Mouse (Mus musculus) embryo, embryonic 11.5 days (tissue): Measurements from ENCODE around the gene Slc12a8.

ENCODE experiments used
- DNase-seq: peaks from one replicate; pipeline ENCODE4 v3.0.0-alpha.2; 2012; ENCODE audit warnings: low read depth, low spot score

Gene Slc12a8

GRCm38 (mm10) chr16:33582495-33582894 lies 65.4 kb downstream of the Slc12a8 start:
- DNase-seq, result no peak

DNA sequence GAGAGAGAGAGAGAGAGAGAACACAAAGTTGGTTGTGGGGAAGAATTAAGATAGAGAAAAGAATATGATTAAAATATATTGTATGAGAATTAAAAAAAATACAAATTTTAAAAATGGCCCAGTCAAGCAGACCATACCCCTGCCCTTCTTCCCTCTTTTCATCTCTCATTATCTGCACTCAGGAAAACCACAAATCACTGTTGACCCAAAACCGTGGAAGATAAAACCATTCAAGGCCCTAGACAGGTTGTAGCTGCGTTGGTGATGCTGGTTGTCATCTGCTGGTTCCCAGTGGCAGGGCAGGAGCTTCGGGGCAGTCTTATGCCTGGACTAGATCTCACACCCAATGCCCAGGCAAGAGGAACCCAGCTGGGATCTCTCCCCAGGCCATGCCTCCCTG lies 66.2 kb downstream of the Slc12a8 start:
- no peak for DNase-seq

DNA sequence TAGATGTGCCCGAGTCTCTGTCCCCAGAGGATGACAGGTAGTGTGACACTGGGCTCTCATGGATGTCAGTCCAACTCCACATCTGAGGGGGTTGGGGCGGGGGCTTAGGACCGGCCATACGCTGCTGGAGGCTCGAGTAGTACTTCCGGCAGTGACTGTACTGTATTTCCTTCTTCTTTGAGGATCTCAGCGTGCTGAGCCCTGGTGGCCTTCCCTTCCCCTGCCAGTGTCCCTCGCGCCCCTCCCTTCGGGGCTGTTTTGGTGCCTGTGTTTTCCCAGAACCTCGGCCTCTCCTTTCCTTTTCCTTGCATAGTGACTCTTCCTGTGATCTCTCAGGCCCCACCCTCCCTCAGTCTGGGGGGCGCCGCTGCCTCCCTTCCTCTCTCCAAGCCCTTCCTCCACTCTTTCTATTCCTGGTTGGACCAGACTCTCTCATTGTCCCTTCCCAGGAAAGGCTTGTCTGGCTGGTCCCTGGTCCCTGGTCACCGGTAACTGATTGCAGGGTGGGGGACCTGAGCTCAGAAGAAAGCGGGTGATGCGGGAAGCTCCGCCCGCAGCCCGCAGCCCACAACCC lies 66.8 kb downstream of the Slc12a8 start:
- no peak for DNase-seq

- no peak for DNase-seq
Measured at GRCm38 (mm10) chr16:33584455-33585082, 67.4 kb downstream of the Slc12a8 start.

- no peak for DNase-seq
Measured at GRCm38 (mm10) chr16:33585083-33585460, 67.9 kb downstream of the Slc12a8 start.

DNA sequence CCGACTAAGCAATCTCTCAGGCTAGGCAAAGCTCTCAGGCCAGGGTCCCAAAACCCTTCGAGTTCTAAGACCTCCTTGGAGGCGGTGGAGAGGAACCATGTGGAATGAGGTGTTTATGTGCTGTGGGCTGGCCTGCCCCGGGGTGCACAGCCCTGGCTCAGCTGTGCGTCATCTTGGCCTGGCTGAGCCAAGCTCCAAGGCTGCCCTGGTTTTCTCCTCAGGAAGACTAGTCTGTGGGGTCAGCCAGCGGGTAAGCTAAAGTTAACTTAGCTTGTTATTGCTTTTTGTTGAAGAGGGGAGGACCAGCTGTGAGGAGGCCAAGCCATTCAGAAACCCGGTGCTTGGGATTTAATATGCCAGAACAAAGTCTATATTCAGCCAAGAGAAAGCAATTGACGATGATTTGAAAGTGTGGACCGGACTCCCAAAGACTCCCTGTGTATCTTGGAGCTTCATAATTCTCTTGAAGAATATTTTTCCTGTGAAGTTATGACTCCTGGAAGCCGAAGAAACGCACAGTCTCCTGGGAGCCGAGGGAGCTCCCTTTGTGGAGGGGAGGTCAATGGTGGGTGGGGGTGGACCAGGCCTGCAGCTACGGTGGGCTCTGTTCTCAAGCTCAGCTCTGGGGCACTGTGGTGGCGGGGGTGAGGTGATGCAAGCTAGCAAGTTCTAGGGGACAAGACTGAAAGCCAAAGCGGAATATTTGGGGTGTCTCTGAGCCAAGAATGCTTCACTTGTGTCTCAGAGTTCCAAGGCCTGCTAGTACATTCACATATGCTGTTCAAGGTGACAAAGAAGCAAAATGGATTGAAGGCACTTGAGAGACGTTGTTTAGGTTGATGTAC lies 70.4 kb downstream of the Slc12a8 start:
- no peak for DNase-seq

DNA sequence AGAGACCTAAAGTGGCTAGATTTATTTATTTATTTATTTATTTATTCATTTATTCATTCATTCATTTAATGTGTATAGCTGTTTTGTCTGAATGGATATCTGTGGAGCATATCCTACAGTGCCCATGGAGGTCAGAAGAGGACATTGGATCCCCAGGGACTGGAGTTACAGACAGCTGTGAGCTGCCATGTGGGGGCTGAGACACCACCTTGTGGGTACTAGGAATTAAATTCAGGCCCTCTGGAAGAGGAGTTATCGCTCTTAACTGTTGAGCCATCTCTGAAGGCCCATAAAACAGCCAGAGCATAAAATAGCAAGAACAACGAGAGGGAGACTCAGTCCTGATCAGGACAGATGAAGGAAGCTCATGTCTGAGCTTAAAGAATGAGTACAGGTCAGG lies 71.7 kb downstream of the Slc12a8 start:
- no peak for DNase-seq

DNA sequence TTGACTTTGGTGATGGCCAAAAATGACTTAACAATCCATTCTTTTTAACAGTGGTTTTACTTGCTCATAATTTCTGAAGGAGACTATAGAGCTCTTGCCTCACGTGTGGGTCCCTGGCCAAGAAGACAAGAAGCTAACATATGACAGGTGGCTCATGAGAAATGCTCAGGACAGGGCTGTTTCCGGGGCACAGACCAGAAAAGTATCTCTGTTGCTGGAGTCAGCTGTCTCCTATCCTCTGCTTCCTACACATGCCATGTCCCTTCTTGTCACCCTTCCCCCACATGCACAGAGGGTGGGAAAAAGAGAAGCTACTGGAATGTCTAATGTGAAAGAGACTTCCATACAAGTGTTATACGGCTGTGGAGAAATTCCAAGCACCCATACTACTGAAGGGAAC lies 73.3 kb downstream of the Slc12a8 start:
- no peak for DNase-seq

DNA sequence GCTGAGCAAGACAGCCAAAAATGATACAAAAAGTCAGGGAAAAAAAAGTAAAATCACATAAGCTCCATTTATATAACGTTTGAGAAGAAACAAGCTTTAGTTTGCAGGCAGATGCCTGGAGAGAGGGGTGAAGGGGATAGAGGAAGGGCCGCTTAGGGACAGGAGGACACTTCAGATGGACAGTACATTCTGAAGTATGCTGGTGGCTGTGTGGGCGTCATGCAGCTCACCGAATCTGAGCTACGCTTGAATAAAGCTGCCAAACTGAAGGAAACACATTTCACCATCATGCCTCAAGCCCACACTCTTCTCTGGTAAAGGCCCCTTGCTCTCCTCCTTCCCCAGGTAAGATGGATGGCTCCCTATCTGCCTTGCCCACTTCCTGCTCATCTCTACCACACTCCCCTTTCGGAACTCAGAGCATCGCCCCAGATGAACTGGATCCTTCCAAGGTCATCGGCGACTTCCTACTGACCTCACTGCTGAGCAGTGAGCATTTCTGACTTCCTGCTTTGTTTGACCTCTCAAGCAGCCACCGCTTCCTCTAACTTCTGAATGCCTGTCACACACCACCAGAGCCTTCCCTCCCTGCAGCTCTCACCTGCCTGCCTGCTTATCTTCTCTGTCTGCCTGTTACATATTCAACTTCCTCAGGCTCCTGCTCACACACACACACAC lies 74.4 kb downstream of the Slc12a8 start:
- DNase-seq, result no peak

GRCm38 (mm10) chr16:33592286-33592685 lies 75.2 kb downstream of the Slc12a8 start:
- no peak for DNase-seq

DNA sequence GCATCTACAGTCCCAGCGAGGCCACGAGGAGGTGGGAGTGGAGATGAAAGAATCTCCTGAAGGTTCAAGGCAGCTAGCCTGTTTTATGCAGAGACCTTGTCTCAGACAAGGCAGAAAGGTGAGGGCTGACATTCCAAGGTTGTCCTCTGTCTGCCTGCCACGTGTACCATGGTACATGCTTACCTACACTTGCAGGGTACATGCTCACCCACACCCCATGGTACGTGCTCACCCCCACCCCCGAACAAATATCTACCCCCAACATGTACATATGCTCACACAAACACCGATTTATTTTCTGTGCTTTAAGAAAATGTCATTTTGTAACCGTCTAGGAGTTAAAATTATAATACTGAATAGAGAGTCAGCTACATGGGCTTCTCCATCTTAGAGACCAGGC lies 76.3 kb downstream of the Slc12a8 start:
- no peak for DNase-seq

GRCm38 (mm10) chr16:33594037-33594771 lies 77.1 kb downstream of the Slc12a8 start:
- no peak for DNase-seq

DNA sequence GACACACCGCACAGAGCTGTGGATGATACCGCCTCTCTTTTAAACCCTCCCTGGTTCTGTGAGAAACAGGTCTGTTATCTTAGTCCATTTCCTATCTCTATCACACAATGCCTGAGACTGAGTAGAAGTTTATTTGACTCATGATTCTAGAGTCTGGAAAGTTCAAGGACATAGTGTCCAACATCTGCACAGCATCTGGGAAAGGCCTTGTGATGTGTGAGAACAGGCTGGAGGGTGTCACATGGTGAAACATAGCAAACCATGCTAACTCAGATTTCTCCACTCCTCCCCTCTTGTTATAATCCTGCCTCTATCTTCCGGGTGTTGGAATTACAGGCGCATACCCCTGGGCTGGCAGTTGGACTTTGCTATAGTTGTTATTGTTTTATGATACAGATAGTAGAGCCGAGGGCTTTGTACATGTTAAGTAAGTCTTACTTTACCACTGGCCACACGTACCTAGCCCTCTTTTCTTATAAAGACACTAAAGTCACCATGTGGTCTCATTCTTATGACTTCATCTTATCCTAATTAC lies 78.2 kb downstream of the Slc12a8 start:
- DNase-seq, result no peak

- DNase-seq, result no peak
Measured at GRCm38 (mm10) chr16:33596213-33596612, 79.1 kb downstream of the Slc12a8 start.

GRCm38 (mm10) chr16:33600216-33600615 lies 83.1 kb downstream of the Slc12a8 start:
- DNase-seq, result no peak

GRCm38 (mm10) chr16:33601299-33601698 lies 84.2 kb downstream of the Slc12a8 start:
- DNase-seq, result no peak

GRCm38 (mm10) chr16:33605647-33606596 lies 88.8 kb downstream of the Slc12a8 start:
- DNase-seq, result no peak

DNA sequence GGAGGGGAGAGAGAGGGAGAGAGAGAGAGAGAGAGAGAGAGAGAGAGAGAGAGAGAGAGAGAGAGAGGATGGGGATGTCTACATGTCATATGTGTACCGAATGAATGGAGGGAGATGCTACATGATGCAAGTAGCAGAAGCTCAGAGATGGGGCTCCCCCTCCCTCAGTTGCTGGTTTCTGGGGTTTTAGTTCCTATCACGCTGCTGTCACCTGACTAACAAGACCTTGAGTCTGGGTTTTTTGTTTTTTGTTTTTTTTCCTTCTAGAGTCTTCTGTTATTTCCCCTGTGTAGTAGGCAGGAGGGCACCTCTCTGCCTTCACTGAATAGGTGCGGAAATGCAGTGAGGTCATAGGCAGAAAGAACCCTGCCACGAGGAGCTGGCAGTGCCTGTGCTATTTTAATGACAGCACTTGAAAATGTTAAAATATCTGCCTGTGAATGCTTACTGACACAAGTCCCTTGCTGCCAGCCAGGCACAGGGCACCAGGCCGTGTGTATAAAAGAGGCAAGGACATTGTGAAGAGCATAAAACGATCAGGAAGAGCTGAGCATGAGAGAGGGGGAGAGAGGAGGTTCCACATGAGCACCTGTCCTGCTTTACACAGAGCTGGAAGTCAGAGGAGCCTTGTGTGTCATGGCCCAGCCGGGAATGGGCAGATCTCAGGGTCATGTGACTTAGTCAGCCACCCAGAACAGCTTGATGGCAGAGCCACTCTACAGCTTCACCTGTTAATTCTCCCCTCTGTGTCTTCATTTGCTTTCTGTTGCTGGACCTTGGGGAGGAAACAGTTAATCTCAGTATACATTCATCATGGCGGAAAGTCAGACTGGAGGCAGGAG lies 89.8 kb downstream of the Slc12a8 start:
- no peak for DNase-seq

DNA sequence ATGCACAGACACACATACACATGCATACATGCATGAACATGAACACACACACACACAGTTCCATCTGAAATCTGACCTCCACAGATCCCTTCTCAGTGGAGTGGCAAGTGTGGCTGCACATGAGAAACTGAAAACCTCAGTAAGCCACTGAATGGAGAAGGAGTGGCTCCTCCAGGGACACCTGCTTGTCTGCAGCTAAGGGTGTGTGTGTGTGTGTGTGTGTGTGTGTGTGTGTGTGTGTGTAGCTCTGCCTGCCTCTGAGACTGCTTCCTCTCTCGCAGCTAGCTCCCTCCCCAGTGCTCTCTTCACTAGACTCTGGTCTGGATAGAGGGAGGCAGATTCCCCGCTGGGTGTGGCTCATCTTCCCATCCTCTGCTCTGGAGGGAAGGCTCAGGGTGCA lies 92.4 kb downstream of the Slc12a8 start:
- DNase-seq, result no peak
